Mouse (Mus musculus) stomach, embryonic 15.5 days (tissue): ENCODE results near the gene Abcc4. TPM values are rescaled to one million over a fixed set of nuclear protein-coding genes. Genes with fewer than 3 reads are reported as not detected.
A peak's percentile ranks its signal among the peaks of the same experiment; 100 is the strongest.
"Not testable (repeated sequence)": the region's sequence is repeated elsewhere in the genome, so short reads cannot be mapped to it uniquely, and the experiment has no call there.

Experiments used
- ATAC-seq: fragments of 200-750 bp; cut with Nextera tagmentation; 2 replicates; pipeline ENCODE4 v1.8.0; 2017; ENCODE audit warnings: low read depth, moderate number of reproducible peaks, moderate TSS enrichment; ENCODE audit not compliant: insufficient read depth, low FRiP score
- H3K27ac ChIP-seq: fragments of 300-500 bp; sonication (generic); 2 replicates; pipeline ENCODE4 v1.5.1; 2015; ENCODE audit warnings: mild to moderate bottlenecking, inconsistent platforms
- H3K27me3 ChIP-seq: fragments of 300-500 bp; sonication (generic); replicated peaks from 2 replicates; pipeline ENCODE4 v1.6.1; 2015; ENCODE audit warnings: inconsistent platforms
- H3K36me3 ChIP-seq: fragments of 300-500 bp; sonication (generic); 2 replicates; pipeline ENCODE4 v1.6.1; 2015; ENCODE audit warnings: inconsistent platforms
- H3K4me1 ChIP-seq: fragments of 300-500 bp; sonication (generic); 2 replicates; pipeline ENCODE4 v1.6.1; 2015; ENCODE audit warnings: inconsistent platforms
- H3K4me2 ChIP-seq: fragments of 300-500 bp; sonication (generic); 2 replicates; pipeline ENCODE4 v1.6.1; 2015; ENCODE audit warnings: mild to moderate bottlenecking, inconsistent platforms
- H3K4me3 ChIP-seq: fragments of 300-500 bp; sonication (generic); replicated peaks from 2 replicates; pipeline ENCODE4 v1.5.1; 2015; ENCODE audit warnings: inconsistent platforms
- H3K9ac ChIP-seq: fragments of 300-500 bp; sonication (generic); 2 replicates; pipeline ENCODE4 v1.6.1; 2015; ENCODE audit warnings: inconsistent platforms
- H3K9me3 ChIP-seq: fragments of 300-500 bp; sonication (generic); 2 replicates; pipeline ENCODE4 v1.6.1; 2016; ENCODE audit warnings: inconsistent platforms
- WGBS: fragments of 180-500 bp; shearing (Covaris S2); methylation state at CpG from one replicate; pipeline ENCODE4 v1.1.7; 2015; 5-methylcytosine and 5-hydroxymethylcytosine counted together
- polyA plus RNA-seq: library from polyadenylated mRNA; unstranded; fragments of >200 nt; fragmentation: Nextera tagmentation; extraction: Ambion mirVana; gene quantifications from 2 replicates; pipeline ENCODE4 v1.2.1, GENCODE M21; 2015

Abcc4 gene
- polyA plus RNA-seq, 1 experiment from 2014 or later, result 4.0 TPM

DNA sequence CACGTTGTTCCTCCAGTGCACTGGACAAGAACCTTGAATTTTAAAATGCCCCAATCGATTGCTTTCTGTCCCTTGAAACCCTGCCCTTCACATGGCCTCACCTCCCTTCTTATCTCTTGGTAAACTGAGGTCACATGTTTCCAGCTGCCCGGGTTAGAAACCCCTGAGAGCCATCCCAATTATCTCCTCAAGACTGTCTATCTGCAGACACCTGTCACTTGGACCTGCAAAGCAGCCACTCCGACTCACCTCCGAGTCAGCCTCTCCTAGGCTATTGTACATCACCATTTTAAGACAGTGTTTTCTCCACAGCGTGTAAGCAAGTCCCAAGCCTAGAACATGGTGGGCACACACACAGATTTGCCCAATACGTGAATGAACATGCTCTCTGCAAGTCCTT lies 31.8 kb downstream of the Abcc4 start:
- peaks cover 13% of the 10 kb centered on the region; the same call in 1 of the 2 replicates for H3K4me1 ChIP-seq
- H3K4me3 ChIP-seq, result no peak overlapping the region
- H3K27me3 ChIP-seq, result no peaks in the 10 kb centered on the region
- no peaks in the 10 kb centered on the region for H3K36me3 ChIP-seq
- H3K27ac ChIP-seq, result no peak overlapping the region
- no peaks in the 10 kb centered on the region for H3K9me3 ChIP-seq
- H3K9ac ChIP-seq, result no peak overlapping the region
- ATAC-seq, result no peak
- no peak overlapping the region for H3K4me2 ChIP-seq
- 57% methylated on average over 7 of the region's 7 CpGs for WGBS

DNA sequence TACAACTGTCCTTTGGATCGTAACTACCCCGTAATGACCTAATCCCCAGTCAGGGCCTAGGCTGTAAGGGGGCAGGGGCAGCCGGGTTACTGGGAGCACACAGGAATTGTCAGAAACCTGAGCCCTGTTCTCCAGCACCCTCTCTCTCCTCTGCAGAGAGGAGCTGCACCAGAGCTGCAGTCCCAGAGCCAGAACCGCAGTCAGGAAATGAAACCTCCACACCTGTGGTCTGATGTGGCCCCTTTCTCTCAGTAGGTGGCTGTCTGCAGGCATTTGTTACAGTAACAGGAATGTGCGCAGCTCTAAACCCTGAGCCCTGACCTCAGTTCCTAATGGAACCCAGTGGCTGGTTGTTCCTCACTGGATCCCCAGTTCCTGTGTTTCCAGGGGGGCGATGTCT lies 32.5 kb downstream of the Abcc4 start:
- Histone ChIP-seq H3K9me3 (no peaks in the 10 kb centered on the region), H3K4me3 (no peak overlapping the region), H3K9ac (no peak overlapping the region), H3K4me1 (peaks cover 13% of the 10 kb centered on the region; the same call in 1 of the 2 replicates), H3K27ac (no peak overlapping the region), H3K27me3 (no peaks in the 10 kb centered on the region), H3K36me3 (no peaks in the 10 kb centered on the region), H3K4me2 (no peak overlapping the region)
- 51% methylated on average over 6 of the region's 6 CpGs for WGBS
- ATAC-seq, result no peak

DNA sequence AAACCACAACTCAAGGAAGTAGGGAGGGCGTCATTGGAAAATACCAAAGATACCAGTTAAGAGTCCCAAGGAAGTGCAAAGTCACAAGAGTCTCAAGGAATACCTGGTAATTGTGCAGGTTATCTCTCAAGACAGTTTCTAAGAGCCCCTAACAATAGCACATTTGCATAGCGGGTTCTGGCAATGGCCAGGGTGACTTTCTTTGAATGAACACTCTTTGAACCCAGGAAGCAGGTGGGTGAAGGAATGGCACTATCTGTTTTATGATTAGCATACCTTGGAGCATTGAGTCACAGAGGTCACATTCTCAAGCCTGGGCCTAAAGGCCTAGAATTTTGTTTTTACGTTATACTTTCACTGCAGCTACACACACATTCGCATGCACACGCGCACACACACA lies 33.1 kb downstream of the Abcc4 start:
- H3K9me3 ChIP-seq, H3K9ac ChIP-seq, H3K36me3 ChIP-seq, H3K4me3 ChIP-seq, ATAC-seq, H3K27me3 ChIP-seq, H3K4me2 ChIP-seq, H3K27ac ChIP-seq: not testable (repeated sequence)
- WGBS, result 94% methylated on average over 6 of the region's 6 CpGs
- peaks cover 13% of the 10 kb centered on the region; the same call in 1 of the 2 replicates for H3K4me1 ChIP-seq

DNA sequence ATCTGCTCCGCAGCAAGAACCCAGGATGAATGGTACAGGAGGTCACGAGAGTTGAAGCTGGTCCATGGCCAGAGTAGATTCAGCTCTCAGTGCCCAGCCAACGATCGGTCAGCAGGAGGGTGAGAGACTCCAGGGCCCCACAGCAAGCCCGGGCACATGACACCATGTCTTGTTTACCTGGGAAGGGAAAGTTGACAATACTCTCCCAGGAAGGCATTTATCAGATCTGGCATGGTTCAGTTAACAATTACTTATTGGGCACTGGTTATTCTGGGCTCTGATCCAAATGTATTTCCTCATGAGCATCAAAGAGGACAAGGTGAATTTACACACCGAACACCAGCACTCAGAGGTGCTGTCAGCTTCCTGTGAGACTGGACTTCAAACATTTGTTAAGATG lies 38.5 kb downstream of the Abcc4 start:
- Histone ChIP-seq H3K4me1 (no peaks in the 10 kb centered on the region; the same call in 1 of the 2 replicates), H3K27me3 (no peaks in the 10 kb centered on the region), H3K36me3 (no peaks in the 10 kb centered on the region), H3K4me2 (no peak overlapping the region), H3K9ac (no peak overlapping the region), H3K27ac (no peak overlapping the region), H3K4me3 (no peak overlapping the region), H3K9me3 (no peaks in the 10 kb centered on the region)
- ATAC-seq, result peak; percentile 40; the same call in 1 of the 2 replicates
- 52% methylated on average over 6 of the region's 6 CpGs for WGBS

DNA sequence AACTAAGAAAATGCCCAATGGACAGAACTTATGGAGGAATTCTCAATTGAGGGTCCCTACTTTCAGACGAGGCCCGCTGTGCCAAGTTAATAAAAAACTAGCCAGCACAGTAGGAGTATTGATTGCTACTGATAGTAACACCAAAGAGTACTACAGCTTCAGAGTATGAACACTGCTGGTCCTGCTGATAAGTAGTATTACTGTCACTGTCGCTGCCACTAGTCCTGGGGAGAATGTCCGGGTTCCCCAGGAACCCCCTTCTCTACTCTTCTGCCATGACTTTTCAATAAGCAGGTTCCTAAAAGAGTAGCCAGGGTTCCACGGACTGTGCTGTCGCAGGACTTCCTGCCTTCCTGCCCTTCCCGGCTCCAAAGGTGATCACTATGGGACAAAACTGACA lies 41.4 kb downstream of the Abcc4 start:
- ATAC-seq, result no peak
- Histone ChIP-seq H3K4me2 (no peak overlapping the region), H3K27me3 (no peaks in the 10 kb centered on the region), H3K27ac (no peak overlapping the region), H3K4me1 (no peaks in the 10 kb centered on the region; the same call in 1 of the 2 replicates), H3K9me3 (no peaks in the 10 kb centered on the region), H3K36me3 (no peaks in the 10 kb centered on the region), H3K4me3 (no peak overlapping the region), H3K9ac (no peak overlapping the region)
- WGBS, result 65% methylated on average over 7 of the region's 7 CpGs

DNA sequence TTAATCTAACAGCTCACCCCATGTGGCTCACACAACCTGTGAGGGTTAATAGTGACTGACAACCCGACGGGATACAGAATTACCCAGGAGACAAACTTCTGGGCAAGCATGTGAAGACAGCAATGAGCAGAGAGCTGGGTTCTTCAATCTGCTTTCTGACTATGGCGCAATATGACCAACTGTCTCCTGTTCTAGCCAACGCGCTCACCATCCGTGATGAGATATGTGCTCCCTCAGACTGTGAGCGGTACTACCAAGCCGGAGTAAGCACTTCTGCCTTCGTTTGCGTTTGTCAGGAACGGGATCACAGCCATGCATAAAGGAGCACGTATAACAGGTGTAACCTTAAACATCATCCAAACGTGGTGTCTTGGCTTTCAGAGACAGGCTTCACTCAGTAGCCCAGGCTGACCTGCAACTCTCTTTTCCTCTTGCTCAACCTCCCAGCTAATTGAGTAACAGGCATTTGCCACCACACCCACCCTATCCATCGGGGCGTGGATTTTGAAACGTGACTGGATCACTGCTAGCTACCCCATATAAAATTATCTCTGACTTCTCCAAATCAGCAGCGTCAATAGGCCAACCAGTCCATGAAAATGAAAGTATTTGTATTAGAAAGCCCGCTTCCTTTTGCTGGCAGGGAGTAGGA lies 43.3 kb downstream of the Abcc4 start:
- H3K9me3 ChIP-seq, result no peaks in the 10 kb centered on the region
- no peaks in the 10 kb centered on the region for H3K36me3 ChIP-seq
- no peak overlapping the region for H3K4me2 ChIP-seq
- peaks cover 3% of the 10 kb centered on the region; the same call in 1 of the 2 replicates for H3K4me1 ChIP-seq
- ATAC-seq, result no peak
- no peaks in the 10 kb centered on the region for H3K27me3 ChIP-seq
- no peak overlapping the region for H3K27ac ChIP-seq
- no peak overlapping the region for H3K4me3 ChIP-seq
- no peak overlapping the region for H3K9ac ChIP-seq
- WGBS, result 83% methylated on average over 18 of the region's 18 CpGs

DNA sequence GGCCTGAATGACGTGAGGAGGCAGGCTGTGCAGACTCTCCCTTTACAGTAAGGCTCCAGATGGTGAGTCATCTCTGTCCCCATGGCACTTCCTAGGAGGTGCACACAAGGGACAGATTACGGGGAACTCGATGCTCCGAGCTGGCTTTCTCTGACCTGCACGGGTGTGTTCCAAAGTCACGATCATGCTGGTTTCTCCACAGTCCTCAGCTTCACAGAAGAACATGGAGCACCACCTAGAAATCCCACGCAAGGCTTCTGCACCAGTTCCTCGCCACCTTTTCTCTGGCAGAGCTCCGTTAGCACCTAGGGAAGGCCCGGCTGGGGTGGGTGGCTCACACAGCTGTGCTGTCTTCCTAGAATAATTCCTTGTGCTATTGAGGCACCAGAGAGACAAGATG lies 43.9 kb downstream of the Abcc4 start:
- Histone ChIP-seq H3K4me2 (no peak overlapping the region), H3K4me3 (no peak overlapping the region), H3K4me1 (peaks cover 3% of the 10 kb centered on the region; the same call in 1 of the 2 replicates), H3K27me3 (no peaks in the 10 kb centered on the region), H3K27ac (no peak overlapping the region), H3K9ac (no peak overlapping the region), H3K9me3 (no peaks in the 10 kb centered on the region), H3K36me3 (no peaks in the 10 kb centered on the region)
- WGBS, result 74% methylated on average over 10 of the region's 10 CpGs
- no peak for ATAC-seq

DNA sequence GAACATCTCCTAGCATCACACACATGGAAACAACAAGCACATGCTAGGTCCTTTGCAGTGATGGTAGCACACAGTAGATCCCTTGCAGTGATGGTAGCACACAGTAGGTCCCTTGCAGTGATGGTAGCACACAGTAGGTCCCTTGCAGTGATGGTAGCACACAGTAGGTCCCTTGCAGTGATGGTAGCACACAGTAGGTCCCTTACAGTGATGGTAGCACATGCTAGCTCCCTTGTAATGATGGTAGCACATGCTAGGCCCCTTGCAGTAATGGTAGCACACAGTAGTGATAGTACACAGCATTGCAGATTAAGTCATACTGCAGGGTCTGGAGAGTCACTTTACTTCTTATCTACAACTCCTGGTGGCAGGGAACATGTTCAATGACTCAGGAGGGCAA lies 46.8 kb downstream of the Abcc4 start:
- Histone ChIP-seq H3K9ac (no peak overlapping the region), H3K9me3 (no peaks in the 10 kb centered on the region), H3K27ac (no peak overlapping the region; the same call in 1 of the 2 replicates), H3K36me3 (no peaks in the 10 kb centered on the region), H3K4me2 (no peak overlapping the region), H3K27me3 (no peaks in the 10 kb centered on the region), H3K4me3 (no peak overlapping the region), H3K4me1 (0 out of 2 replicates have a peak, but pooled peaks cover 8% of the 10 kb centered on the region)
- no peak for ATAC-seq

DNA sequence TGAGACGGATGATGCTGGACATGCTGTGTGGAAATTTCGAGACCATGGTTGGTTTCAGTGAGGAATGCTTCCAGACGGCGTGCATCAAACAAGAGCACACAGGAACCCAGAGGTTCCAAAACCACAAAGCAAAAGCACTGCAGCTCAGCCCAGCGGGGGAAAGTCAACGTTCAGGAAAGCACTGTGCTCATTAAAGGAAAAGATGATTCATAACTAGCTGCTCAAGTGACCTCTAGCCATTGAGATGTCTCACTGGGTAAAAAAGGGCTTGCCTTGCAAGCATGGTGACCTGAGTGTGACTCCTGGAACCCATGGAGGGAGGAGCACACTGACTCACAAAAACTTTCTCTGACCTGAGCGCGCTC lies 47.7 kb downstream of the Abcc4 start:
- no peak overlapping the region for H3K9ac ChIP-seq
- ATAC-seq, result no peak
- H3K27ac ChIP-seq, result 0 out of 2 replicates have a peak overlapping the region, but pooled peaks have one; percentile 54
- H3K27me3 ChIP-seq, result no peaks in the 10 kb centered on the region
- no peaks in the 10 kb centered on the region for H3K9me3 ChIP-seq
- H3K4me1 ChIP-seq, result 0 out of 2 replicates have a peak, but pooled peaks cover 8% of the 10 kb centered on the region
- 68% methylated on average over 8 of the region's 8 CpGs for WGBS
- no peak overlapping the region for H3K4me3 ChIP-seq
- no peaks in the 10 kb centered on the region for H3K36me3 ChIP-seq
- no peak overlapping the region for H3K4me2 ChIP-seq

DNA sequence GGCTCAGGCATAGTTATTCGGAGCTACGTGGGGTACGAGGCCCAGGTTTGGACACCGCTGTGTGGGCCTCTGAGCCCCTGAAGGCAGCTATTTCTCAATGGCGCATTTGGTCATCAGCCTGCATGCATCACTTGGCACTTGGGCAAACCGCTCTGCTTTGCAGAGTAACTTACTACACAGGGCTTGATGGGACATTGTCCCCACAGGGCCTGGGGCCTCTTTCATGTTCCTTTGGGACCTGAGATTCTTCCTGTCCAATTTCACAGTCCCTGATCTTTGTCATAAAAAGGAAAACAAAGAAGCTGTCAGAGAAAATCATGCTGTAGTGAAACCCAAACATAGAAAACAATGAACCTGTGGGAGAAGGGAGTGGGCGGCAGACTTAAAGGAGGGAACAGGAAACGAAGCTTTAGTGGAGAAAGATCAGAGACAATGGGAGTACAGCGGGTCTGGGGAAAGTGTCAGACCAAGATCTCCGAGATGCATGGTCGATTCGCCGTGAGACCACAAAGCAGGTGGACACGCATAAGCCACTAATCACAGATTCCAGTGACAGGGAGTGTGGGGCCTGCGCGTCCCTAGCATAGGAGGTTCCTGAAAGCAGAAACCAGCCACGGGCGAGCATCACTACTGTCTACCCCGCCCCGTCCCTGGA lies 48.2 kb downstream of the Abcc4 start:
- no peak for ATAC-seq
- Histone ChIP-seq H3K9ac (no peak overlapping the region), H3K27me3 (no peaks in the 10 kb centered on the region), H3K9me3 (no peaks in the 10 kb centered on the region), H3K4me2 (no peak overlapping the region), H3K4me3 (no peak overlapping the region), H3K4me1 (0 out of 2 replicates have a peak, but pooled peaks cover 8% of the 10 kb centered on the region), H3K27ac (peak overlapping the region; percentile 54; the same call in 1 of the 2 replicates), H3K36me3 (no peaks in the 10 kb centered on the region)
- 70% methylated on average over 20 of the region's 20 CpGs for WGBS

DNA sequence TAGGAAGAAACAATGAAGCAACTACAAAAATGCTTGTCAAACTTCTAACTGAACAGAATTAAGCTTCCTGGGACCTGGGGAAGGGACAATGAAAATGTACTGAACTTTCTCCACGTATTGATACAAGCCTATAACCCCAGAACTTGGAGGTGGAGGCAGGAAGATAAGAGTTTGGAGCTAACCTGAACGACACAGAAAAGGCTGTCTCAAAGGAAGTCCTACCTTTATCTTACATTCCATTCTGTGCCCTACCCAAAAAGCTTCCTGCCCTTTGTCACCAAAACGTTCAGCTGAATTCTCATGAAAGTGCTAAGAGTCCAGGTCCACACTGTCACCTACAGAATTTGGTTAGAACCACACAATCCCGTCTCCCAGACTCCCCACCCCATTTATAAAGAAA lies 48.8 kb downstream of the Abcc4 start:
- no peaks in the 10 kb centered on the region for H3K9me3 ChIP-seq
- H3K9ac ChIP-seq, result no peak overlapping the region
- H3K27ac ChIP-seq, result peak overlapping the region; percentile 54; the same call in 1 of the 2 replicates
- no peak overlapping the region for H3K4me3 ChIP-seq
- H3K27me3 ChIP-seq, result no peaks in the 10 kb centered on the region
- 0 out of 2 replicates have a peak, but pooled peaks cover 8% of the 10 kb centered on the region for H3K4me1 ChIP-seq
- 46% methylated on average over 4 of the region's 4 CpGs for WGBS
- no peak overlapping the region for H3K4me2 ChIP-seq
- 0 out of 2 replicates have a peak, but pooled peaks have one; percentile 11 for ATAC-seq
- no peaks in the 10 kb centered on the region for H3K36me3 ChIP-seq

DNA sequence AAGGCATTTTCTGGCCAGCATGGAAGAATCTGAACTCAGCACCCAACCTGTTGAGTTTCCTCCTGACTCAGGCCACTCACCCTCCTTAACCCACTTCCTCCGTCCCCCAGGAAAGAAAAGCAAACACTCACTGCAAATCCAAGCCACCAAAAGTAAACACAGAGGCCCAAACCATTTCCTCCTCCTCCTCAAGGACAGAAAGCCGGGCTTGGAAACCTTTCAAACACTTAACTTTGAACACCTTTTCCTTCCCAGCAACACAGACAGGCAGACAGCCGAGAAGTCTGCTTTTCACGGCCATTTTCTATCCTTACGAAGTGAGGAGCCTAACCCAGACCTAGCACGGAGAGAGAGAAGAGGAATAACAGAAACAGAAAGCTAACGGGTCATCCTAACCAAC lies 50.0 kb downstream of the Abcc4 start:
- H3K4me1 ChIP-seq, result 0 out of 2 replicates have a peak, but pooled peaks cover 8% of the 10 kb centered on the region
- H3K9me3 ChIP-seq, result no peaks in the 10 kb centered on the region
- H3K27me3 ChIP-seq, result no peaks in the 10 kb centered on the region
- no peak overlapping the region for H3K4me2 ChIP-seq
- H3K36me3 ChIP-seq, result no peaks in the 10 kb centered on the region
- H3K27ac ChIP-seq, result peak overlapping the region; percentile 38
- ATAC-seq, result no peak; the same call in 1 of the 2 replicates
- no peak overlapping the region for H3K9ac ChIP-seq
- WGBS, result 38% methylated on average over 7 of the region's 7 CpGs
- H3K4me3 ChIP-seq, result no peak overlapping the region
